Mouse (Mus musculus) liver, embryonic 14.5 days (tissue): ENCODE measurements around the gene Cyb5b. TPM values are rescaled to one million over a fixed set of nuclear protein-coding genes. Genes with fewer than 3 reads are reported as not detected.

ENCODE experiments used
- ATAC-seq: fragments of 200-750 bp; cut with Nextera tagmentation; 2 replicates; pipeline ENCODE4 v1.8.0; 2017; ENCODE audit warnings: moderate number of reproducible peaks, mild to moderate bottlenecking, moderate library complexity; ENCODE audit not compliant: insufficient read depth
- DNase-seq, 3 experiments: peaks; one replicate each; pipeline ENCODE4 v3.0.0-alpha.2; 2012 to 2013; ENCODE audit warnings: low read depth in 3 of 3, low spot score in 3 of 3
- H3K27ac ChIP-seq: fragments of 300-500 bp; sonication (generic); 2 replicates; pipeline ENCODE4 v1.5.1; 2014; ENCODE audit warnings: moderate library complexity, mild to moderate bottlenecking, control low read depth, inconsistent platforms
- H3K27me3 ChIP-seq: fragments of 300-500 bp; sonication (generic); 2 replicates; pipeline ENCODE4 v1.6.1; 2014; ENCODE audit warnings: mild to moderate bottlenecking, low read length, moderate library complexity; ENCODE audit not compliant: control insufficient read depth, insufficient read depth
- H3K36me3 ChIP-seq: fragments of 300-500 bp; sonication (generic); replicated peaks from 2 replicates; pipeline ENCODE4 v1.6.1; 2014; ENCODE audit warnings: low read depth; ENCODE audit not compliant: control insufficient read depth, insufficient read depth
- H3K4me1 ChIP-seq, 2 experiments: fragments of 200-500 bp in 1 of 2; fragments of 300-500 bp in 1 of 2; sonication (generic) in 1 of 2; replicated peaks; 2 replicates each; pipeline ENCODE4 v1.6.1; 2012 to 2014; ENCODE audit warnings: antibody characterized with exemption in 1 of 2, inconsistent platforms in 1 of 2, low read length in 1 of 2; ENCODE audit not compliant: control insufficient read depth in 2 of 2, insufficient read depth in 2 of 2
- H3K4me2 ChIP-seq: fragments of 300-500 bp; sonication (generic); 2 replicates; pipeline ENCODE4 v1.6.1; 2014; ENCODE audit warnings: low read depth, mild to moderate bottlenecking, control low read depth, moderate library complexity
- H3K4me3 ChIP-seq, 2 experiments: fragments of 200-500 bp in 1 of 2; fragments of 300-500 bp in 1 of 2; sonication (generic) in 1 of 2; 2 replicates each; pipeline ENCODE4 v1.5.1; 2012 to 2014; ENCODE audit warnings: low read depth in 2 of 2, low read length in 2 of 2, mild to moderate bottlenecking in 2 of 2, control low read depth in 1 of 2, inconsistent platforms in 1 of 2, moderate library complexity in 1 of 2; ENCODE audit not compliant: insufficient read depth in 1 of 2
- H3K9ac ChIP-seq: fragments of 300-500 bp; sonication (generic); replicated peaks from 2 replicates; pipeline ENCODE4 v1.6.1; 2014; ENCODE audit warnings: mild to moderate bottlenecking, control low read depth, moderate library complexity
- H3K9me3 ChIP-seq: fragments of 300-500 bp; sonication (generic); 2 replicates; pipeline ENCODE4 v1.6.1; 2016; ENCODE audit warnings: low read length, mixed read lengths; ENCODE audit not compliant: control insufficient read depth
- CTCF ChIP-seq: IDR thresholded peaks from 2 replicates; pipeline ENCODE4 v1.5.1; 2016; ENCODE audit warnings: antibody characterized with exemption, low read depth, control low read depth
- EP300 ChIP-seq: IDR thresholded peaks from 2 replicates; pipeline ENCODE4 v1.6.1; 2016; ENCODE audit warnings: antibody characterized with exemption, low read depth
- WGBS: fragments of 180-500 bp; shearing (Covaris S2); extraction: QIAGEN DNeasy Blood & Tissue Kit; methylation state at CpG from one replicate; pipeline ENCODE4 v1.1.7; 2014; ENCODE audit not compliant: insufficient replicate concordance; 5-methylcytosine and 5-hydroxymethylcytosine counted together
- polyA plus RNA-seq, 2 experiments: library from polyadenylated mRNA; depleted of rRNA in 1 of 2; stranded (reverse) in 1 of 2; unstranded in 1 of 2; fragments of >200 nt; fragmentation: Nextera tagmentation in 1 of 2; extraction: Ambion mirVana in 1 of 2; gene quantifications; 2 replicates each; pipeline versions ENCODE4 v1.2.1 to v1.2.3; 2012 to 2014

Gene Cyb5b
- polyA plus RNA-seq, 2 experiments: 21.1 to 25.6 TPM

GRCm38 (mm10) chr8:107138338-107138737, 12.1 kb upstream of the Cyb5b start:
- Histone ChIP-seq H3K9ac (no peak overlapping the region), H3K4me3 (no peak overlapping the region), H3K4me2 (no peak overlapping the region), H3K9me3 (no peaks in the 10 kb centered on the region), H3K27ac (no peak overlapping the region), H3K4me1 (peaks cover 4 to 10% of the 10 kb centered on the region in 2 experiments; a peak in 3 of 4 replicates), H3K27me3 (no peaks in the 10 kb centered on the region), H3K36me3 (no peaks in the 10 kb centered on the region)
- DNase-seq (no peak), ATAC-seq (no peak)
- TF ChIP-seq EP300 (no peak), CTCF (no peak)
- WGBS: 76% methylated on average over 5 of the region's 5 CpGs

- 47% methylated on average over 13 of the region's 13 CpGs for WGBS
- Histone ChIP-seq H3K27me3 (no peaks in the 10 kb centered on the region), H3K4me1 (peaks cover 4 to 10% of the 10 kb centered on the region in 2 experiments; a peak in 3 of 4 replicates), H3K36me3 (no peaks in the 10 kb centered on the region), H3K9me3 (no peaks in the 10 kb centered on the region), H3K27ac (peak overlapping the region; percentile 27), H3K4me2 (no peak overlapping the region), H3K9ac (no peak overlapping the region), H3K4me3 (no peak overlapping the region)
- DNase-seq (peak; percentile 35 to 59 (median 45)), ATAC-seq (peak; percentile 93)
- no peak for TF ChIP-seq CTCF
- no peak for TF ChIP-seq EP300
These were observed 10.6 kb upstream of the Cyb5b start for GRCm38 (mm10) chr8:107139704-107140470.

GRCm38 (mm10) chr8:107142539-107142938, 7.9 kb upstream of the Cyb5b start:
- 74% methylated on average over 4 of the region's 4 CpGs for WGBS
- Histone ChIP-seq H3K36me3 (no peaks in the 10 kb centered on the region), H3K27me3 (no peaks in the 10 kb centered on the region), H3K9me3 (no peaks in the 10 kb centered on the region), H3K4me2 (no peak overlapping the region), H3K4me1 (peaks cover 4 to 10% of the 10 kb centered on the region in 2 experiments; a peak in 3 of 4 replicates), H3K4me3 (no peak overlapping the region), H3K27ac (no peak overlapping the region), H3K9ac (no peak overlapping the region)
- no peak for TF ChIP-seq CTCF
- no peak for TF ChIP-seq EP300
- DNase-seq: no peak
- ATAC-seq: no peak

GRCm38 (mm10) chr8:107143501-107143900, 6.9 kb upstream of the Cyb5b start:
- Histone ChIP-seq H3K27ac (no peak overlapping the region), H3K27me3 (no peaks in the 10 kb centered on the region), H3K4me1 (peaks cover 4 to 10% of the 10 kb centered on the region in 2 experiments; a peak in 3 of 4 replicates), H3K9me3 (no peaks in the 10 kb centered on the region), H3K4me2 (no peak overlapping the region), H3K36me3 (no peaks in the 10 kb centered on the region), H3K9ac (no peak overlapping the region), H3K4me3 (no peak overlapping the region)
- 47% methylated on average over 4 of the region's 4 CpGs for WGBS
- TF ChIP-seq CTCF: no peak
- TF ChIP-seq EP300: no peak
- ATAC-seq: no peak
- no peak for DNase-seq

- peaks cover 5 to 6% of the 10 kb centered on the region in 2 experiments for H3K4me1 ChIP-seq
- H3K4me2 ChIP-seq: no peak overlapping the region
These were observed 4.3 kb upstream of the Cyb5b start for GRCm38 (mm10) chr8:107146186-107146585.

More at GRCm38 (mm10) chr8:107146186-107146585, 4.3 kb upstream of the Cyb5b start:
- no peaks in the 10 kb centered on the region for H3K36me3 ChIP-seq
- H3K4me3 ChIP-seq: no peak overlapping the region
- H3K9me3 ChIP-seq: no peaks in the 10 kb centered on the region
- H3K9ac ChIP-seq: no peak overlapping the region
- H3K27ac ChIP-seq: no peak overlapping the region
- no peaks in the 10 kb centered on the region for H3K27me3 ChIP-seq
- ATAC-seq: no peak
- no peak for DNase-seq
- TF ChIP-seq EP300: no peak
- no peak for TF ChIP-seq CTCF
